Mouse (Mus musculus): ENCODE measurements around the gene Psmd13. TPM values are rescaled to one million over a fixed set of nuclear protein-coding genes. Genes with fewer than 3 reads are reported as not detected.

The Psmd13 gene
- polyA plus RNA-seq, 1 experiment: 251 TPM

GRCm38 (mm10) chr7:140839556-140839955 lies 42.2 kb upstream of the Psmd13 start:
- TF ChIP-seq CTCF (IDR thresholded peaks at IDR 0.05; ENCODE audit: low read depth, low read length) (no peak), POLR2A (IDR thresholded peaks at IDR 0.05; ENCODE audit: insufficient read depth, low read length) (no peak), EP300 (IDR thresholded peaks at IDR 0.05; ENCODE audit: insufficient read depth, low read depth, low read length) (no peak)
- H3K27ac ChIP-seq (ENCODE audit: insufficient read depth, low read length): no peak overlapping the region
- peaks cover 2% of the 10 kb centered on the region for H3K4me1 ChIP-seq (ENCODE audit: control insufficient read depth, insufficient read depth, low read length)
- no peaks in the 10 kb centered on the region for H3K9me3 ChIP-seq (replicated peaks; ENCODE audit: control insufficient read depth, insufficient read depth, low read length, poor library complexity, severe bottlenecking)
- H3K9ac ChIP-seq (ENCODE audit: low read depth, poor library complexity, severe bottlenecking): no peak overlapping the region
- H3K4me3 ChIP-seq (ENCODE audit: low read depth, low read length): no peak overlapping the region
- no peaks in the 10 kb centered on the region for H3K27me3 ChIP-seq (ENCODE audit: control insufficient read depth, insufficient read depth, low read length, poor library complexity, severe bottlenecking)
- H3K36me3 ChIP-seq (ENCODE audit: control insufficient read depth, insufficient read depth, low read length, poor library complexity, severe bottlenecking): no peaks in the 10 kb centered on the region

DNA sequence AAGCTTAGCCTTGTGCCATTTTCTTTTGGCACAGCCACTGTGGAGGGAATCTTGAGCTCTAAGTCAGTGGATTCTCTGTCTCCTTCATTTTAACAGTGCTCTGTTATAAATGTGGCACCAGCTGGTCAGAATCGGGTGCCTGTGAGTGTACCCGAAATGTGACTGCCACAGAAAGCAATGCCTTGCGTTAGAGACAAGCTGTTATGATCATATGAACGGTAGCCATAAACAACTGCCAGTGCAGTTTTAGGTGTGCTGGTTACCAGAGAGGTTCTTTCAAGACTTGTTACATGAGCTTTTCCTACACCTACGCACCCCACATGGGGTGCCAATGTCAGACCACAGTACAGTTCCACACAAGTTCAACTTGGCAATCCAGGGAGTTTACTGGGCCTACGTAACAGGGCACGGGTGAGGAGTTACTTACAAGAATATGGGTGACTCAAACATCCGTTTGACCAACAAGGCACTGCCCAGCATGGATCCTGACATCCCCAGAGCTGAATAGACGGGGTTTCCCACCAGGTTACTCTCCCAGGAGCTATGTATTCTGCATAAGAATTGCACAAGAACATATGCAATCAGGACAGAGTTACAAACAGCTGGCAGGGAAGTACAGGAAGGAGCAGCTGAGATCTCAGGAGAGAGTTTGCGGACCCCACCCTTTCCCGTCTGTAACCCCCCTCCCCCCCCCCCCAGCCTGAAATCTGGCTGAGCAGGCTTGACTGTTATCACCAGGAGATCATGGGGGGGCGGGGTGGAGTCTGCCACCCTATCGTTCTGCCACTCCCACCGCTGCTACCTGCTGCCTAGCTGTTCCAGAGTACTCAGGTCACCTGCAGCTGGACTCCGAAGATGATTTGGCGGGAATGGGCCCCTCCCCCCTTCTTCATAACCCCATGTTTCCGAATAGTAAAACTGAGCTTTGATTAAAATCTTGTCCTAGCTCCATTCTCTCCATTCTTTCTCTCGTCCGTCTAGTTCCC lies 40.7 kb upstream of the Psmd13 start:
- H3K4me3 ChIP-seq (ENCODE audit: low read depth, low read length): peak overlapping the region; percentile 8
- peaks cover 9% of the 10 kb centered on the region for H3K4me1 ChIP-seq (ENCODE audit: control insufficient read depth, insufficient read depth, low read length)
- no peaks in the 10 kb centered on the region for H3K36me3 ChIP-seq (ENCODE audit: control insufficient read depth, insufficient read depth, low read length, poor library complexity, severe bottlenecking)
- H3K9ac ChIP-seq (ENCODE audit: low read depth, poor library complexity, severe bottlenecking): peak overlapping the region; percentile 12; the same call in 1 of the 2 replicates
- H3K9me3 ChIP-seq (replicated peaks; ENCODE audit: control insufficient read depth, insufficient read depth, low read length, poor library complexity, severe bottlenecking): no peaks in the 10 kb centered on the region
- H3K27me3 ChIP-seq (ENCODE audit: control insufficient read depth, insufficient read depth, low read length, poor library complexity, severe bottlenecking): no peaks in the 10 kb centered on the region
- H3K27ac ChIP-seq (ENCODE audit: insufficient read depth, low read length): peak overlapping the region; percentile 66
- TF ChIP-seq EP300 (IDR thresholded peaks at IDR 0.05; ENCODE audit: insufficient read depth, low read depth, low read length) (peak; percentile 67; the same call in 1 of the 2 replicates), POLR2A (IDR thresholded peaks at IDR 0.05; ENCODE audit: insufficient read depth, low read length) (no peak)

GRCm38 (mm10) chr7:140843806-140844205 lies 38.0 kb upstream of the Psmd13 start:
- no peaks in the 10 kb centered on the region for H3K27me3 ChIP-seq (ENCODE audit: control insufficient read depth, insufficient read depth, low read length, poor library complexity, severe bottlenecking)

GRCm38 (mm10) chr7:140844905-140845665 lies 36.7 kb upstream of the Psmd13 start, which contains the start of gene Scgb1c1:
TSS of gene Scgb1c1 (plus strand) at chr7:140845547.
- Histone ChIP-seq H3K36me3 (ENCODE audit: control insufficient read depth, insufficient read depth, low read length, poor library complexity, severe bottlenecking) (no peaks in the 10 kb centered on the region), H3K9me3 (replicated peaks; ENCODE audit: control insufficient read depth, insufficient read depth, low read length, poor library complexity, severe bottlenecking) (no peaks in the 10 kb centered on the region), H3K27me3 (ENCODE audit: control insufficient read depth, insufficient read depth, low read length, poor library complexity, severe bottlenecking) (no peaks in the 10 kb centered on the region), H3K9ac (ENCODE audit: low read depth, poor library complexity, severe bottlenecking) (no peak within 1 kb of the TSS), H3K4me1 (ENCODE audit: control insufficient read depth, insufficient read depth, low read length) (peaks cover 10% of the 10 kb centered on the region), H3K27ac (ENCODE audit: insufficient read depth, low read length) (no peak within 1 kb of the TSS), H3K4me3 (ENCODE audit: low read depth, low read length) (no peak within 1 kb of the TSS)
- TF ChIP-seq EP300 (IDR thresholded peaks at IDR 0.05; ENCODE audit: insufficient read depth, low read depth, low read length) (0 out of 2 replicates have a peak, but pooled peaks have one; percentile 66), CTCF (IDR thresholded peaks at IDR 0.05; ENCODE audit: low read depth, low read length) (peak; percentile 87), POLR2A (IDR thresholded peaks at IDR 0.05; ENCODE audit: insufficient read depth, low read length) (no peak)

More at GRCm38 (mm10) chr7:140843806-140844205, 38.0 kb upstream of the Psmd13 start:
- no peak overlapping the region for H3K4me3 ChIP-seq (ENCODE audit: low read depth, low read length)
- H3K4me1 ChIP-seq (ENCODE audit: control insufficient read depth, insufficient read depth, low read length): peaks cover 10% of the 10 kb centered on the region
- H3K9me3 ChIP-seq (replicated peaks; ENCODE audit: control insufficient read depth, insufficient read depth, low read length, poor library complexity, severe bottlenecking): no peaks in the 10 kb centered on the region
- no peaks in the 10 kb centered on the region for H3K36me3 ChIP-seq (ENCODE audit: control insufficient read depth, insufficient read depth, low read length, poor library complexity, severe bottlenecking)
- TF ChIP-seq CTCF (IDR thresholded peaks at IDR 0.05; ENCODE audit: low read depth, low read length) (no peak), POLR2A (IDR thresholded peaks at IDR 0.05; ENCODE audit: insufficient read depth, low read length) (no peak), EP300 (IDR thresholded peaks at IDR 0.05; ENCODE audit: insufficient read depth, low read depth, low read length) (no peak)
- no peak overlapping the region for H3K27ac ChIP-seq (ENCODE audit: insufficient read depth, low read length)
- no peak overlapping the region for H3K9ac ChIP-seq (ENCODE audit: low read depth, poor library complexity, severe bottlenecking)

- no peaks in the 10 kb centered on the region for H3K27me3 ChIP-seq (ENCODE audit: control insufficient read depth, insufficient read depth, low read length, poor library complexity, severe bottlenecking)
- H3K27ac ChIP-seq (ENCODE audit: insufficient read depth, low read length): no peak overlapping the region
- TF ChIP-seq POLR2A (IDR thresholded peaks at IDR 0.05; ENCODE audit: insufficient read depth, low read length): no peak
- peak; percentile 59 for TF ChIP-seq CTCF (IDR thresholded peaks at IDR 0.05; ENCODE audit: low read depth, low read length)
- 0 out of 2 replicates have a peak, but pooled peaks have one; percentile 2 for TF ChIP-seq EP300 (IDR thresholded peaks at IDR 0.05; ENCODE audit: insufficient read depth, low read depth, low read length)
- H3K9ac ChIP-seq (ENCODE audit: low read depth, poor library complexity, severe bottlenecking): no peak overlapping the region
- no peaks in the 10 kb centered on the region for H3K36me3 ChIP-seq (ENCODE audit: control insufficient read depth, insufficient read depth, low read length, poor library complexity, severe bottlenecking)
- H3K4me3 ChIP-seq (ENCODE audit: low read depth, low read length): no peak overlapping the region
- peaks cover 10% of the 10 kb centered on the region for H3K4me1 ChIP-seq (ENCODE audit: control insufficient read depth, insufficient read depth, low read length)
- H3K9me3 ChIP-seq (replicated peaks; ENCODE audit: control insufficient read depth, insufficient read depth, low read length, poor library complexity, severe bottlenecking): no peaks in the 10 kb centered on the region
These were observed 36.1 kb upstream of the Psmd13 start for GRCm38 (mm10) chr7:140845683-140846082.
